Mouse (Mus musculus) frontal cortex, adult (tissue): ENCODE measurements around the gene Srd5a1.
A peak's percentile ranks its signal among the peaks of the same experiment; 100 is the strongest.
"Not testable (repeated sequence)": the region's sequence is repeated elsewhere in the genome, so short reads cannot be mapped to it uniquely, and the experiment has no call there.

Experiments used
- ATAC-seq: cut with Nextera tagmentation; 2 replicates; pipeline ENCODE4 v1.9.2; 2017; ENCODE audit warnings: mild to moderate bottlenecking, moderate library complexity, mixed read lengths; ENCODE audit not compliant: low TSS enrichment

Gene Srd5a1

GRCm38 (mm10) chr13:69624510-69624909 is 13.3 kb upstream of the Srd5a1 start:
- no peak for ATAC-seq

GRCm38 (mm10) chr13:69623843-69624242 is 12.6 kb upstream of the Srd5a1 start:
- no peak for ATAC-seq

GRCm38 (mm10) chr13:69616716-69617115 is 5.5 kb upstream of the Srd5a1 start:
- ATAC-seq: no peak

GRCm38 (mm10) chr13:69612175-69612544 is 918 bp upstream of the Srd5a1 start:
- ATAC-seq: no peak

GRCm38 (mm10) chr13:69610751-69611397 is 368 bp downstream of the Srd5a1 start:
- ATAC-seq: peak; percentile 14; the same call in 1 of the 2 replicates

GRCm38 (mm10) chr13:69608734-69609133 is 2.5 kb downstream of the Srd5a1 start:
- ATAC-seq: no peak

- ATAC-seq: no peak
Observed at GRCm38 (mm10) chr13:69604670-69605069, 6.6 kb downstream of the Srd5a1 start.

GRCm38 (mm10) chr13:69601321-69601720 is 9.9 kb downstream of the Srd5a1 start:
- no peak for ATAC-seq

GRCm38 (mm10) chr13:69600863-69601262 is 10.4 kb downstream of the Srd5a1 start:
- not testable (repeated sequence) for ATAC-seq

GRCm38 (mm10) chr13:69598867-69599266 is 12.4 kb downstream of the Srd5a1 start:
- no peak for ATAC-seq

- ATAC-seq: no peak
Observed at GRCm38 (mm10) chr13:69596515-69596914, 14.7 kb downstream of the Srd5a1 start.

GRCm38 (mm10) chr13:69595911-69596310 is 15.3 kb downstream of the Srd5a1 start:
- ATAC-seq: no peak

GRCm38 (mm10) chr13:69594577-69595256 is 16.5 kb downstream of the Srd5a1 start:
- ATAC-seq: no peak

GRCm38 (mm10) chr13:69593453-69593852 is 17.8 kb downstream of the Srd5a1 start:
- ATAC-seq: no peak

- ATAC-seq: no peak
Observed at GRCm38 (mm10) chr13:69592226-69592625, 19.0 kb downstream of the Srd5a1 start.

- ATAC-seq: no peak
Observed at GRCm38 (mm10) chr13:69591338-69591737, 19.9 kb downstream of the Srd5a1 start.

GRCm38 (mm10) chr13:69588263-69588662 is 23.0 kb downstream of the Srd5a1 start:
- no peak for ATAC-seq

- ATAC-seq: no peak
Observed at GRCm38 (mm10) chr13:69587849-69588248, 23.4 kb downstream of the Srd5a1 start.

GRCm38 (mm10) chr13:69586337-69586736 is 24.9 kb downstream of the Srd5a1 start:
- peak; percentile 50; the same call in 1 of the 2 replicates for ATAC-seq

GRCm38 (mm10) chr13:69585828-69586227 is 25.4 kb downstream of the Srd5a1 start:
- ATAC-seq: no peak

- ATAC-seq: no peak
Observed at GRCm38 (mm10) chr13:69583591-69583990, 27.7 kb downstream of the Srd5a1 start.

GRCm38 (mm10) chr13:69582411-69582810 is 28.8 kb downstream of the Srd5a1 start:
- ATAC-seq: no peak

- ATAC-seq: no peak
Observed at GRCm38 (mm10) chr13:69577181-69577834, 33.9 kb downstream of the Srd5a1 start.
